Mouse (Mus musculus) bone marrow, adult 2 months (tissue): ENCODE measurements around the gene Foxf1.

ENCODE experiments used
- CTCF ChIP-seq: fragments of 200-500 bp; IDR thresholded peaks from 2 replicates; pipeline ENCODE4 v1.5.1; 2011; ENCODE audit warnings: low read length, control low read depth; ENCODE audit not compliant: control insufficient read depth, insufficient read depth
- POLR2A ChIP-seq: fragments of 200-500 bp; IDR thresholded peaks from 2 replicates; pipeline ENCODE4 v1.6.1; 2011; ENCODE audit warnings: low read depth, mild to moderate bottlenecking, control low read depth, low read length, borderline replicate concordance; ENCODE audit not compliant: control insufficient read depth

- no peak for TF ChIP-seq CTCF
- TF ChIP-seq POLR2A = no peak
These were observed 2.1 kb downstream of the Foxf1 start for GRCm38 (mm10) chr8:121086004-121086900.
